Mouse (Mus musculus) E14TG2a.4 (cell line): ENCODE data around the gene Prr5l.

Source experiments
- CTCF ChIP-seq: conservative IDR thresholded peaks from 2 replicates; pipeline ENCODE4 v1.5.1; 2014; ENCODE audit warnings: low read length
- POU5F1 ChIP-seq: IDR thresholded peaks from 2 replicates; pipeline ENCODE4 v1.6.1; 2014; ENCODE audit warnings: low read length, borderline replicate concordance

DNA sequence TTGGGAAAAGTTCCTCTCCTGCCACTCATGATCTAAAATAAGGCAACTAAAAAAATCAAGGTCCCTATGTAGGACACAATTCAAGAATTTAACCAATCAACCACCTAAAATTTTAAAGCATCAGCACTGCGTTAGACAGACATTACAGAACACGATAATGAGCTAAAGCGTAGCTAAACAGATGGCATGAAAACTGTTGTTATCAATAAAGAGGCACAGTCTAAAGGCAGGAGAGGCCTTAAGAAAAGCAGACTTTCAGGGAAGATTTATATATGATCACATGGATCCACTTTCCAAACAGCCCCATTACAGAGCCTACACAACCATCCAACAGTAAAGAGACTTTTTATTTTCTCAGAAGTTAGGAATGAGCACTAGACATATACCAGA is 217.1 kb downstream of the Prr5l start:
- TF ChIP-seq POU5F1: no peak
- no peak for TF ChIP-seq CTCF
